Mouse (Mus musculus) bone marrow macrophage, adult 2 months (primary cell): ENCODE measurements around the gene Baiap2l1.

Source experiments
- CTCF ChIP-seq: IDR thresholded peaks from 2 replicates; pipeline ENCODE4 v1.5.1; 2012; ENCODE audit warnings: low read depth, mild to moderate bottlenecking, low read length, moderate library complexity
- POLR2A ChIP-seq: IDR thresholded peaks from 2 replicates; pipeline ENCODE4 v1.6.1; 2012; ENCODE audit warnings: mild to moderate bottlenecking, low read depth, low read length, borderline replicate concordance

GRCm38 (mm10) chr5:144387851-144388250, 29.9 kb upstream of the Baiap2l1 start:
- TF ChIP-seq CTCF, result peak; percentile 83
- no peak for TF ChIP-seq POLR2A
